Mouse (Mus musculus) colon, adult 2 months (tissue): Measurements from ENCODE around the gene Magea10. TPM values are rescaled to one million over a fixed set of nuclear protein-coding genes. Genes with fewer than 3 reads are reported as not detected.

Source experiments
- polyA plus RNA-seq: library from polyadenylated mRNA; depleted of rRNA; stranded (reverse); fragments of >200 nt; gene quantifications from 2 replicates; pipeline ENCODE4 v1.2.3, GENCODE M21; 2012; rRNA removed

The Magea10 gene
- not detected in 2 replicates for polyA plus RNA-seq

DNA sequence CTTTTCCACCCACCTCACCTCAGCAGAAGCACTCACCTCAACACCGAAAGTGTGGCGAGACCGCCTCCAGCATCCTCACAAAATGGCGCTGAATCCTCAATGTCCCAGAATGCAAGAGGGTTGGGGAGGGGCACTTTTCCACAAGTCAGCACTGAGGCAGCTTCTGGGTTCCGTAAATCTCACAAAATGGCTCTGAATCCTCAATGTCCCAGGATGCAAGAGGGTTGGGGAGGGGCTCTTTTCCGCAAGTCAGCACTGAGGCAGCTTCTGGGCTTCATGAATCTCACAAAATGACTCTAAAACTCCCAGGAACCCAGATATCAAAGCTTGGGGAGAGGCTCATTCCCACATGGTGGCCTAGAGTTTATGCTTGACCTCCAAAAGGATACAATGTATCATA is at the start of gene Magea10:
TSS of gene Magea10 (minus strand) at position 101 of the 400 bp plus-strand sequence.

Other genes with a start within 250 kb of the Magea10 start
- gene Magea4, start 164.8 kb downstream of the Magea10 start, polyA plus RNA-seq: not detected in 2 replicates
- 0.82 and 1.3 TPM in 2 replicates for gene Gabre, start 112.1 kb downstream of the Magea10 start, polyA plus RNA-seq